Mouse (Mus musculus) liver, postnatal 0 days (tissue): ENCODE measurements at regions not wholly inside any gene's neighbourhood (a gene's known extent, or its start where the extent isn't known, plus 50 kb on each side); places are given as distances from the start of the nearest gene placed in this dataset.

Experiments
- CTCF ChIP-seq: sonication (generic); IDR thresholded peaks from 2 replicates; pipeline ENCODE4 v1.5.1; 2016; ENCODE audit warnings: antibody characterized with exemption, low read depth
- EP300 ChIP-seq: IDR thresholded peaks from 2 replicates; pipeline ENCODE4 v1.6.1; 2016; ENCODE audit warnings: antibody characterized with exemption, low read depth, mild to moderate bottlenecking

DNA sequence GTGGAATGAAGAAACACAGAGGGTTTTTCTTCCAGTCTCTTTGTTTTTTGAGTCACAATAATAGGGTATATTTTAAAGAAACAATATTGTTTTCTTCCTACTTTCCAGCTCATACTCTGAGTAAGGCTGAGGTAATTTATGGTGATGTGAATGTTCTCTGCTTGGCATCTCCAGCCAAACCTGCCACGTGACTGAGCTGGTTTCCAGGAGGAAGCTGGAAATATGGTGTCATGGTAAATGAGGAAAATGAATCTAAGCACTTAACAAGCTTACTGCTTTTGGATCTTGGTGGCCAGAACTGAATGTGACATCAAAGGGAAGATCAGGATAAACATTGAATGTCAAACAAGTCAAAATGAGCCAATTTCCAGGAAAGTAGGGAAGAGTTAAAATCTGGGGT lies 215.8 kb upstream of the Sp8 start:
- no peak for TF ChIP-seq CTCF
- no peak for TF ChIP-seq EP300
